Mouse (Mus musculus) megakaryocyte, adult 5-6 weeks (primary cell): ENCODE data around the gene Gm1527. TPM values are rescaled to one million over a fixed set of nuclear protein-coding genes. Genes with fewer than 3 reads are reported as not detected.
"Not testable (repeated sequence)": the region's sequence is repeated elsewhere in the genome, so short reads cannot be mapped to it uniquely, and the experiment has no call there.

Source experiments
- ATAC-seq: 2 replicates; pipeline ENCODE4 v1.8.0; 2016; ENCODE audit warnings: mild to moderate bottlenecking, inconsistent platforms; ENCODE audit not compliant: poor library complexity, severe bottlenecking
- total RNA-seq, 2 experiments: library from RNA; stranded (forward) in 1 of 2; stranded (reverse) in 1 of 2; fragments of 153-499, 151-499 nt in 1 of 2; fragments of 221-1000, 200-1000 nt in 1 of 2; gene quantifications; 2 replicates each; pipeline versions ENCODE4 v1.2.3 to v1.2.4; 2015 to 2017

Gm1527 gene
- not detected in 2 replicates for total RNA-seq (2015)
- not detected in 2 replicates for total RNA-seq (2017)

DNA sequence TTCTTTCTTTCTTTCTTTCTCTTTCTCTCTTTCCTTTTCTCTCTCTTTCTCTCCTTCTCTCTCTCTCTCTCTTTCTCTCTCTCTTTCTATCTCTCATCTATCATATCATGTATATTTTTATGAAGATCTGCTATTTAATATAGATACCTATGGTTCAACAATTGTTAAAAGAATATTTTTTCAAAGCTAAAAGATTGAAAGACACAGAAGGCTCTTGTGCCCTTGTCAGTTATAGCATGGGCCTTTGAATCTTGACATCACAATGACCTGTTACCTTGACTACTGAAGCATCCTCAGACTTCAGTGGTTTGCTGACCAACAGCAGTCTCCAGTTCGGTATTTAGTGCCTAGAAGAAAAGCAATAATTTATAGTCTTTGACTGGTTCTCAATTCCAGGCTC, at the start of gene Gm1527:
Gene Gm1527 (plus strand): TSS at position 301 of the 400 bp plus-strand sequence.
- no peak for ATAC-seq

DNA sequence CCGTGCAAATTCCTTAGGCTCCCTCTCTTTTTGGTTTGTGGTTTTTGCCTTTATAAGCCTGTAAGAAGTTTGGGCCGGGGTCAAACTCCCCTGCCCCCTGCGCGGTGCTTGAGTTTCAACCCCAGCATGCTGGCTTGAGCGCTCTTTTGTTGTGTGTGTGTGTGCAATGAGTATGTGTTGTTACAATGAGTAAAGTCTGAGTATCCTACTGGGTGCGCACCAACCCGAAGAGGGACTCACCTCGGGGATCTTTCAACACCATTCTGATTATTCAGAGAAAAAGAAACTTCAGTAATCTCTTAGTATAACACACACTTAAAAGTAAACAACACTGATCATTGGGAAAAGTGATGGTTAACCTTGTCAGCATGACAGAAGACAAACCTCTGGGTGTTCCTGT, 49.2 kb upstream of the Gm1527 start:
- no peak for ATAC-seq

DNA sequence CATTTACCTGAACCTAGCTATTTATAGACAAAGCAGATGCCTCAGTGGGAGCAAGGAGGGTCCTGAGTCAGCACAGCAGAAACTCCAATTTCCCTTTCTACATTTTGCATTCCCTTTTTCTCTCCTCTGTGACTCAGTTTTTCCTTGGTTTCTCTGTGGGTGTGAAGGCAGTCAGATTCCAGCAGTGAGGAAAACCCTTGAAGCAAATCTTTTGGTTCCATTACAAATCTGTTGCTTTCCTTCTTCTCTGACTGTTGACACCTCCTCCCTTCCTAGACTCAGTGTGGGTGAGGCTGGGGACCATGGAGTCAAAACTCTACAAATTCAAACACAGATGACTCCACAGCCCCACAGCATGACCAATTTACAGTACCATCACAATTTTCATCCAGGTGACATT, 45.3 kb upstream of the Gm1527 start:
- no peak for ATAC-seq

DNA sequence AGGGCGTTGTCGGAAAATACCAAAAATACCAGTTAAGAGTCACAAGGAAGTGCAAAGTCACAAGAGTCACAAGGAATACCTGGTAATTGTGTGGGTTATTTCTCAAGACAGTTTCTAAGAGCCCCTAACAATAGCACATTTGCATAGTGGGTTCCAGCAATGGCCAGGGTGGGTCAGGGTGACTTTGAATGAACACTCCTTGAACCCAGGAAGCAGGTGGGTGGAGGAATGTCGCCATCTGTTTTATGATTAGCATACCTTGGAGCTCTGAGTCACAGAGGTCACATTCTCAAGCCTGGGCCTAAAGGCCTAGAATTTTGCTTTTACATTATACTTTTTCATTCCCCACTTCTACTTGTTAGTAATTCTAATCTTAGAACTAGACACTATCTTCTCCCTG, 40.2 kb upstream of the Gm1527 start:
- not testable (repeated sequence) for ATAC-seq

DNA sequence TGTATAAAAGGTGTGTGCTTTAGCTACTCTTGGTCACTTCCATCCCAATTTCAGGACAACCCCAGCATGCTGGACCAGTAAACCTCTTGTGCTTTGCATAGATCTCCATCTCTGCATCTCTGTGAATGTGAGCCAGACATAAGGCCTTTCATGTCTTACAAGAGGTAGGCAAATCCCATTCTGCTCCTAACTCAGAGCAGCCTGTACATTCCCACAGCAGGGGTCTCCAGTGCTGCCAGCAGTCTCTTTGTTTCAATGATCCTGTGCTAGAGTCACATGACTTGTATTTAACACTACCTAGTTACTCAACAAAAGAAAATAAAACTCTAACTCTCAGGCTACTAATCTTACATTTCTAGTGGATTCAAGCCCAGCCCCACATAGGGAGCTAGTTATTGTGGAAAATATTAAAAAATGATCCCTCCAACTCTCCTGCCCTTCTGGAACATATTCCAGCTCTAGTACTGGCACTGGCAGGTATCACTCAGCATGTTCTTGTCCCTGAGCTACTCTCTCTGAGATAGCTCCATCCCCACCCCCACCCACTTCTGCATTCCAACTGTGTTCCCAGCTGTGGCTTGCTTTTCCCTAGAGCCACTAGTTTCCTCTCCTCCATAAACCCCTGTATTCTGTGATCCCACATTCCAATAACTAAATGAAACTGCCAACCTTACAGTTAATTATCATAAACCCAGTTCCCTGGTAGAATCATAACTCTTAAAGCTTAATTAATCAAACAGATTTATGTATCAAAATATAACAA, 32.6 kb upstream of the Gm1527 start:
- not testable (repeated sequence) for ATAC-seq

DNA sequence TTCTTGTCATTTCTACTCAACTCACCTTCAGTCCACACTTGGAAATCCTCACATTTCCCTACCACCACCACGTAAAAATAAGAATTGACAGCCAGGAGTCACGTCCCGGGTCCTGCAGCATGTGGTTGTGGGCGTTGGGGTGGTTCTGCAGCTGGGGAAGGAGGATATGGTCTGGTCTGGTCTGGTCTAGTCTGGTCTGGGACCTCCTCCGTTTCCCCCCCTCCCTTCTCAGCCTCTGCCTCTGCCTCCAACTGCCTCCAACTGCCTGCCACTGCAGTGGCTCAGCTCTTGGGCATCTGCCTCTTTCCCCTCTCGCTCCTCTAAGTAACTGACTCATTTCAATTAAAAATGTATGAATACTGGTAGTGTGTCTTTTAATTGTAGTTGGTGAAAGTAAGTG, 4.5 kb downstream of the Gm1527 start:
- not testable (repeated sequence) for ATAC-seq

DNA sequence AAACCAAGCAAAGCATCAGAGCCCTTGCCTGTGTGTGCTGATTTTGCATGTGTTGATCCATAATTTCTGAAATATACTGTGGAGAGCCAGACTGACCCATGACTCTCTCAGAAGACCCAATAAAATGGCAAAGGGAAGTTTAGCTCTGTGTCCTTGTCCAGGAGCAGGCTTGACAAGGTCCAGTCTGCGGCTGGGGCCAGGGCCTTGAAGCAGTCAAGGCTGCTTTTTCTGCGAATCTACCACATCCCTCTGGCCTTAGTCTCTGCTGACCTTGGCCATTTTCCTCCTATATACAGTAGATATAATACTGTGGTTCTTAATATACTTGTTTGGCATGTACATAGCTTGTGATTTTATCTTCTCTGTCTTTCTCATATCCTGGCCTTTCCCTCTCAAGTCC, 73.5 kb downstream of the Gm1527 start:
- ATAC-seq = no peak

DNA sequence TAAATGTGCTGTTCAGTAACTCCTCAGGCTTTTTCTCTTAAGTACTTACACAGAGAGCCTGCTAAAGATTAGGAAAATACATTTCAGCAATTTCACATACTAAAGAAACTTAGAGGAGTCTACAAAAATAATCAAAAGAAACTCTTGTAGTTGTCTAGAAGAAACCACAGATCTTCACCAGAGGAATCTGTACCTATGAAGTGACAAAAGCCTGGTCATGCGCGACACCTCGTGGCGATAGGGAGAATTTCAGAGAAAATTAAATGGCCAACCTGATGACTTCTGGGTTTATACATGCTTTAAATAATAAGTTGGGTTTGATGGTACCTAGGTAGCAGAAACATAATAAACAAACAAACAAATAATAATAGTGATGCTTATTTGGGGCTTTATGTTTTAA, 76.4 kb downstream of the Gm1527 start:
- no peak for ATAC-seq

Other genes starting within 250 kb of the Gm1527 start
- not detected in 2 replicates for gene Slc2a2, start 194.7 kb upstream of the Gm1527 start, total RNA-seq (2015)
- not detected in 2 replicates for gene Slc2a2, start 194.7 kb upstream of the Gm1527 start, total RNA-seq (2017)
- gene Eif5a2, start 111.3 kb upstream of the Gm1527 start, total RNA-seq (2015) = 5.8 and 6.2 TPM in 2 replicates
- gene Eif5a2, start 111.3 kb upstream of the Gm1527 start, total RNA-seq (2017) = 3.5 and 3.9 TPM in 2 replicates
- 464 and 466 TPM in 2 replicates for gene Rpl22l1, start 87.2 kb upstream of the Gm1527 start, total RNA-seq (2015)
- gene Rpl22l1, start 87.2 kb upstream of the Gm1527 start, total RNA-seq (2017) = 66.5 and 72.5 TPM in 2 replicates
- gene Egfem1, start 189.4 kb downstream of the Gm1527 start, total RNA-seq (2015) = not detected in 2 replicates
- not detected in 2 replicates for gene Egfem1, start 189.4 kb downstream of the Gm1527 start, total RNA-seq (2017)